Mouse (Mus musculus): ENCODE data around the gene Pah.

DNA sequence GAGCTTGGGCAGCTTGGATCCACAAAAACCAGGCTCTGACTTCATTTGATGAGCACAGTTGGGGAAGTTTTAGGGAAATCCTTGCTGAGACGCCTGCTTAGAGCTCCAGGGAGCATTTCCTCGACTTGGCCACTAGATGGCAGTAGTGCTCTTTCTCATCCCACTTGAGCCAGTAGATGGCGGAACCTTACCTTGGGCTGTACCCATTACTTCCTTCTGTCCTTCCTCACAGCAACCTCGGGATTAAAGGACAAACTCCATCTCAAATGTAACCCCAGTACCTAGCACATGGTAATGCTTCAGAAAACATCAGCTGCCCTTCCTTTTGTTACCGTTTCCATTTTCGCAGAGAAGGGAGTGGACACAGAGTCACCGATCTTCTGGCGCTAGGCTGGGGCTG lies 31.1 kb downstream of the Pah start:
- TF ChIP-seq CTCF (IDR thresholded peaks at IDR 0.05; ENCODE audit: extremely low read depth, insufficient read length, insufficient replicate concordance, low read depth, low read length) = peak; percentile 95; the same call in 1 of the 2 replicates
- no peak for TF ChIP-seq POLR2A (IDR thresholded peaks at IDR 0.05; ENCODE audit: low read depth, low read length)
